Mouse (Mus musculus) megakaryocyte, embryonic 14.5 days (primary cell): ENCODE measurements around the gene Lrmda.

Experiments
- FLI1 ChIP-seq: IDR thresholded peaks from 2 replicates; pipeline ENCODE4 v1.6.1; 2012; ENCODE audit warnings: low read length, inconsistent platforms, mixed read lengths
- GATA1 ChIP-seq: IDR thresholded peaks from 3 replicates; pipeline ENCODE4 v1.6.1; 2012; ENCODE audit warnings: mixed read lengths, low read length, inconsistent platforms, borderline replicate concordance

DNA sequence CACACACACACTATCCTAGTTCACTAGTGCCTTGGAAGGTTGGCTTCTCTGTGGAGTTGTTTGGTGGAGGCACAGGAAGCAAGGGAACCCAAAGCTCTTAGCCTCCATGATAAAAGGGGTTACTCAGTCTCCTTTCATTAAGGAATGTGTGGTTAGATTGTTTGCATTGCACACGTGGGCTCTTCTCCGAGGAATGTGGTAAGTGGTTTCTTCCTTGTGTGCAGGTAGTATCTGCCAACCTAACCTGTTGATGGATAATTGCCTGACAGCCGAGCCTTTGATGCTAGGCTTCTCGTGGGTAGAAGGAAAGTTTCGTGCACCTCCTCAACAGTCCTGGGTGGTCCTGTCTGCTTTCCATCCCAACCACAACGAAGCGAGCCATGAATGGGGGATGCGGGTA lies 648.8 kb downstream of the Lrmda start:
- no peak for TF ChIP-seq GATA1
- TF ChIP-seq FLI1 = no peak
